Mouse (Mus musculus) CH12.LX (cell line): ENCODE data around the gene Stard13. TPM values are rescaled to one million over a fixed set of nuclear protein-coding genes. Genes with fewer than 3 reads are reported as not detected.

Experiments
- DNase-seq: peaks from one replicate; pipeline ENCODE4 v3.0.0-alpha.2; 2013; ENCODE audit errors: extremely low read depth
- H3K27ac ChIP-seq: 2 replicates; pipeline ENCODE4 v1.5.1; 2012; ENCODE audit warnings: low read depth, mild to moderate bottlenecking, control low read depth, moderate library complexity; ENCODE audit not compliant: insufficient read depth
- H3K27me3 ChIP-seq: replicated peaks from 2 replicates; pipeline ENCODE3; 2012; ENCODE audit warnings: inconsistent platforms
- H3K36me3 ChIP-seq, 2 experiments: replicated peaks in 1 of 2; 2 replicates each; pipeline versions ENCODE3 to v1.6.1; 2012; ENCODE audit warnings: inconsistent platforms in 1 of 2, low read length in 1 of 2, mild to moderate bottlenecking in 1 of 2, mixed read lengths in 1 of 2, moderate library complexity in 1 of 2; ENCODE audit not compliant: control insufficient read depth in 1 of 2, insufficient read depth in 1 of 2
- H3K4me1 ChIP-seq, 2 experiments: 2 replicates each; pipeline ENCODE4 v1.6.1; 2012; ENCODE audit warnings: inconsistent platforms in 1 of 2, moderate library complexity in 1 of 2; ENCODE audit not compliant: insufficient read depth in 2 of 2, control insufficient read depth in 1 of 2
- H3K4me2 ChIP-seq: 2 replicates; pipeline ENCODE4 v1.6.1; 2012; ENCODE audit warnings: low read depth, mild to moderate bottlenecking, control low read depth; ENCODE audit not compliant: poor library complexity, insufficient read depth, severe bottlenecking
- H3K4me3 ChIP-seq, 3 experiments: fragments of 150-350 bp in 1 of 3; sonication (generic) in 1 of 3; replicated peaks in 1 of 3; 2 replicates each; pipeline versions ENCODE3 to v1.5.1; 2011 to 2012; ENCODE audit warnings: low read depth in 2 of 3, low read length in 2 of 3, mild to moderate bottlenecking in 2 of 3, moderate library complexity in 2 of 3, control low read depth in 1 of 3, improper control_type of control experiment in 1 of 3, inconsistent platforms in 1 of 3, mixed read lengths in 1 of 3; ENCODE audit not compliant: poor library complexity in 1 of 3
- H3K79me2 ChIP-seq: replicated peaks from 2 replicates; pipeline ENCODE4 v1.6.1; 2012; ENCODE audit warnings: mild to moderate bottlenecking, moderate library complexity; ENCODE audit not compliant: control insufficient read depth, poor library complexity, insufficient read depth, severe bottlenecking; ENCODE audit errors: extremely low read depth
- H3K9ac ChIP-seq: 2 replicates; pipeline ENCODE4 v1.6.1; 2012; ENCODE audit warnings: low read depth, mild to moderate bottlenecking, control low read depth, moderate library complexity; ENCODE audit not compliant: insufficient read depth
- H3K9me3 ChIP-seq: replicated peaks from 2 replicates; pipeline ENCODE3; 2012; ENCODE audit warnings: low read length, inconsistent platforms, mixed read lengths
- CHD1 ChIP-seq: IDR thresholded peaks from 2 replicates; pipeline ENCODE4 v1.6.1; 2012; ENCODE audit warnings: low read depth, low read length, improper control_type of control experiment, inconsistent platforms
- CHD2 ChIP-seq: IDR thresholded peaks from 2 replicates; pipeline ENCODE4 v1.6.1; 2011; ENCODE audit warnings: low read length, improper control_type of control experiment
- CTCF ChIP-seq, 2 experiments: IDR thresholded peaks in 1 of 2; conservative IDR thresholded peaks in 1 of 2; 2 replicates each; pipeline ENCODE4 v1.5.1; 2011 to 2012; ENCODE audit warnings: low read depth in 2 of 2, low read length in 2 of 2, improper control_type of control experiment in 1 of 2, inconsistent platforms in 1 of 2, mild to moderate bottlenecking in 1 of 2, moderate library complexity in 1 of 2
- E2F4 ChIP-seq: IDR thresholded peaks from 2 replicates; pipeline ENCODE4 v1.6.1; 2011; ENCODE audit warnings: low read depth, low read length, improper control_type of control experiment; ENCODE audit not compliant: insufficient replicate concordance
- ELF1 ChIP-seq: IDR thresholded peaks from 2 replicates; pipeline ENCODE4 v1.6.1; 2014; ENCODE audit warnings: low read depth, mild to moderate bottlenecking, inconsistent platforms, low read length, improper control_type of control experiment
- ETS1 ChIP-seq: conservative IDR thresholded peaks from 2 replicates; pipeline ENCODE4 v1.6.1; 2012; ENCODE audit warnings: low read depth, mild to moderate bottlenecking, inconsistent platforms, low read length, improper control_type of control experiment, moderate library complexity
- JUN ChIP-seq: IDR thresholded peaks from 2 replicates; pipeline ENCODE4 v1.6.1; 2011; ENCODE audit warnings: low read depth, mild to moderate bottlenecking, low read length, improper control_type of control experiment, moderate library complexity; ENCODE audit not compliant: insufficient read depth
- KAT2A ChIP-seq: IDR thresholded peaks from 2 replicates; pipeline ENCODE4 v1.6.1; 2012; ENCODE audit warnings: low read length, improper control_type of control experiment, inconsistent platforms; ENCODE audit not compliant: insufficient replicate concordance
- MAFK ChIP-seq: IDR thresholded peaks from 2 replicates; pipeline ENCODE4 v1.6.1; 2011; ENCODE audit warnings: low read length, improper control_type of control experiment; ENCODE audit not compliant: insufficient replicate concordance
- MAZ ChIP-seq: IDR thresholded peaks from 2 replicates; pipeline ENCODE4 v1.6.1; 2012; ENCODE audit warnings: low read depth, mild to moderate bottlenecking, inconsistent platforms, low read length, improper control_type of control experiment, moderate library complexity
- MXI1 ChIP-seq: IDR thresholded peaks from 2 replicates; pipeline ENCODE4 v1.6.1; 2011; ENCODE audit warnings: mild to moderate bottlenecking, low read depth, low read length, improper control_type of control experiment
- MYC ChIP-seq: IDR thresholded peaks from 2 replicates; pipeline ENCODE4 v1.6.1; 2011; ENCODE audit warnings: low read depth, mild to moderate bottlenecking, improper control_type of control experiment, low read length
- POLR2A ChIP-seq: IDR thresholded peaks from 2 replicates; pipeline ENCODE4 v1.6.1; 2011; ENCODE audit warnings: low read depth, mild to moderate bottlenecking, improper control_type of control experiment, low read length
- POLR2AphosphoS2 ChIP-seq: IDR thresholded peaks from 2 replicates; pipeline ENCODE4 v1.6.1; 2011; ENCODE audit warnings: low read depth, low read length, improper control_type of control experiment
- RAD21 ChIP-seq: IDR thresholded peaks from 2 replicates; pipeline ENCODE4 v1.6.1; 2011; ENCODE audit warnings: low read depth, mild to moderate bottlenecking, low read length, improper control_type of control experiment, moderate library complexity
- RCOR1 ChIP-seq: conservative IDR thresholded peaks from 2 replicates; pipeline ENCODE4 v1.6.1; 2012; ENCODE audit warnings: low read depth, mild to moderate bottlenecking, inconsistent platforms, low read length, improper control_type of control experiment
- USF1 ChIP-seq: IDR thresholded peaks from 2 replicates; pipeline ENCODE4 v1.6.1; 2014; ENCODE audit warnings: low read depth, mild to moderate bottlenecking, inconsistent platforms, low read length, improper control_type of control experiment
- USF2 ChIP-seq: conservative IDR thresholded peaks from 2 replicates; pipeline ENCODE4 v1.6.1; 2011; ENCODE audit warnings: low read depth, low read length, improper control_type of control experiment
- ZC3H11A ChIP-seq: IDR thresholded peaks from 2 replicates; pipeline ENCODE4 v1.6.1; 2012; ENCODE audit warnings: low read depth, mild to moderate bottlenecking, inconsistent platforms, low read length, improper control_type of control experiment
- ZMIZ1 ChIP-seq: IDR thresholded peaks from 2 replicates; pipeline ENCODE4 v1.6.1; 2012; ENCODE audit warnings: low read depth, mild to moderate bottlenecking, inconsistent platforms, low read length, improper control_type of control experiment
- ZNF384 ChIP-seq: IDR thresholded peaks from 2 replicates; pipeline ENCODE4 v1.6.1; 2012; ENCODE audit warnings: low read depth, low read length, improper control_type of control experiment, inconsistent platforms
- dilution Hi-C: fragments of 300-500 bp; cut with MboI; formaldehyde crosslinking; loops from 2 replicates; pipeline ENCODE4 v1.14.3; 2020; ENCODE audit warnings: low sequenced_read_pairs; ENCODE audit not compliant: extremely low pct_unique_long_range_greater_than_20kb, extremely low pct_ligation_motif_present
- in situ Hi-C: fragments of 300-500 bp; cut with MboI; formaldehyde crosslinking; loops from 3 replicates; pipeline ENCODE4 v1.14.3; 2019; ENCODE audit warnings: low sequenced_read_pairs, low pct_ligation_motif_present, low pct_unique_long_range_greater_than_20kb, mixed read lengths
- polyA plus RNA-seq: library from polyadenylated mRNA; unstranded; fragments of >175 nt; gene quantifications from 2 replicates; pipeline ENCODE4 v1.2.1, GENCODE M21; 2012; ENCODE audit warnings: low read depth; ENCODE audit not compliant: insufficient read length
- total RNA-seq, 2 experiments: library from RNA; depleted of rRNA; stranded (reverse); fragments of 300-350 nt in 1 of 2; fragments of >200 nt in 1 of 2; gene quantifications; 2 replicates each; pipeline ENCODE4 v1.2.3; 2012 to 2014

Gene Stard13
- total and polyA plus RNA-seq, 3 experiments, result 33.5 to 154 (median 73.6) TPM

DNA sequence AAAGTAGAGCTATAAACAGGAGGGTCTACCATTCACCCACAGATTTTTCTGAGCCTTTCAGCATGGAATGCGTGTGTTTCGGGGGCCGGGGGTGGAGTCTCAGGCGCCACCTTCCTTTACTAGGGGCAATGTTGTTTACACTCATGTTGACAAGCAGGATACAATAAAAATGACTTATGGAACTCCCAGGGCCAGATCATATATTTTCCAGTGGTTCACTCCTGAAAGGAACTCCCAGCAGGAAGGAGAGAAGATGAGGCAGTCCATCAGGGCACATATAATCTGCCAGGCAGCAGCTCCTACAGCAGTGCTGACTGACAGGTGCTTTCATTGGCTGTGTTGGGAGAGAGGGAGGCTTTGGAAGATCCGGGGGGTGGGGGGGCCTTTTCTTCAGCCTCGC lies 66.0 kb downstream of the Stard13 start:
- Histone ChIP-seq H3K4me1 (0 out of 4 replicates have a peak, but pooled peaks cover 0 to 3% of the 10 kb centered on the region in 2 experiments), H3K4me3 (no peak overlapping the region), H3K4me2 (no peak overlapping the region), H3K9ac (no peak overlapping the region), H3K27ac (no peak overlapping the region), H3K27me3 (no peaks in the 10 kb centered on the region), H3K36me3 (no peaks in the 10 kb centered on the region), H3K79me2 (no peaks in the 10 kb centered on the region), H3K9me3 (no peaks in the 10 kb centered on the region)
- in situ Hi-C loops (no loop called here), dilution Hi-C loops (no loop called here)
- no peak for DNase-seq
- TF ChIP-seq JUN (no peak), CTCF (conservative IDR thresholded peaks at IDR 0.05 in 1 of 2, IDR thresholded peaks at IDR 0.05 in 1 of 2; ENCODE audit: low read depth in 2 of 2, low read length in 2 of 2) (no peak), MAFK (no peak), ZNF384 (no peak), CHD2 (no peak), POLR2A (no peak), KAT2A (no peak), MXI1 (no peak), CHD1 (no peak), E2F4 (no peak), ELF1 (no peak), RCOR1 (no peak), POLR2AphosphoS2 (no peak), ETS1 (no peak), USF2 (no peak), MYC (no peak), ZMIZ1 (no peak), MAZ (no peak), USF1 (no peak)

DNA sequence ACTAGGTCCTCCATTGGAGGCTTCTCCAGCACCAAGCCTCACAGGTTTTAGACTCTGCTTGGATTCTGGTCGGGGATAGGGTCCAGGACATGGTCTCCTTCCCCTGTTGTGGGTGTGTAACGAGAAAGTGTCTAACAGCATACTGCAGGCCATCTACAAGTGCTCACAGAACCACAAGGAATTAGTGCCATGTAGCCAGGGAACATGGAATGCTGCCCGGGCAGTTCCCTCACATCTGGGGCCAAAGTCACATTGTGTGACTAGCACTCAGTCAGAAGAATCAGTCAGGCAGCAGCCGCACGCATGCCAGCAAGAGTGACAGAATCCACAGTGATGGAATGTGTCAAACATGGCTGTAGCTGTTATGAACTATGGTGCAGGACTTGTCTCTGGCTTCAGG lies 67.4 kb downstream of the Stard13 start:
- Histone ChIP-seq H3K36me3 (no peaks in the 10 kb centered on the region), H3K4me1 (0 out of 4 replicates have a peak, but pooled peaks cover 0 to 3% of the 10 kb centered on the region in 2 experiments), H3K9ac (no peak overlapping the region), H3K9me3 (no peaks in the 10 kb centered on the region), H3K4me3 (no peak overlapping the region), H3K4me2 (no peak overlapping the region), H3K27me3 (no peaks in the 10 kb centered on the region), H3K27ac (no peak overlapping the region), H3K79me2 (no peaks in the 10 kb centered on the region)
- TF ChIP-seq RAD21 (no peak), ZC3H11A (no peak)
- dilution Hi-C loops (no loop called here), in situ Hi-C loops (no loop called here)
- DNase-seq, result no peak
